In the genomic region with DNA sequence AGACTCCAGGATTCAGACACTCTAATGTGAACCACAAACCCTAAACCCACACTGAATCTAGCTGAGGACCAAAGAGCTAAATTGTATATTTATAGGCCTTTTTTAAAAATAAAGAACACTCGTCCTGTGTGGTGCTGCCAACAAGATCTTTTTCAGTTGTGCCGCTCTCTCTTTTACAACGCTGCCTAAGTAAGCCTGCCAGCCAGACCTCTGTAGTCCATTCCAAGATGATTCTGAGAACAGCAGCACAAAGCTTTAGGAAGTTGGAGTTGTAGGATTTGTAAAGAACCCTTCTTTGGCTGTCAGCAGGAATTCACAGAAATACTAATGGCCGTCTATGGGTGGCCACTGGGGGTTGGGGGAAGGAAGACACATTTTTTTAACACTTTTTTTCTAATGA, we compare ENCODE assay signal across 18 mouse cellular contexts.
DNase-seq lines count a peak whose midpoint lies in the region; ATAC-seq and TF ChIP-seq lines count a peak whose summit lies in the region.
"Had no signal": no experiment of that assay in that cellular context is flagged by ENCODE, and none has a peak within 500 bp of the region (broad histone marks: within the 10 kb centered on the region; RNA-seq: fewer than 3 reads in every experiment).

No protein-coding gene starts in this region.

- H3K27me3 ChIP-seq in forebrain, postnatal 0 days (ENCODE audit: insufficient read depth, low read length) = no peaks in the 10 kb centered on the region
- no peaks in the 10 kb centered on the region for H3K27me3 ChIP-seq in forebrain, embryonic 11.5 days (ENCODE audit: control insufficient read depth, insufficient read depth, low read length)
- H3K27me3 ChIP-seq in kidney, adult 2 months (replicated peaks; ENCODE audit: control insufficient read depth, insufficient read depth, low read length) = no peaks in the 10 kb centered on the region
- H3K27me3 ChIP-seq in kidney, embryonic 16.5 days (ENCODE audit: insufficient read depth, low read length) = no peaks in the 10 kb centered on the region
- H3K27me3 ChIP-seq: embryonic facial prominence, embryonic 12.5 days; heart, embryonic 12.5 days had no signal

- H3K36me3 ChIP-seq in forebrain, postnatal 0 days (ENCODE audit: insufficient read depth) = no peaks in the 10 kb centered on the region
- no peaks in the 10 kb centered on the region for H3K36me3 ChIP-seq in forebrain, embryonic 11.5 days (ENCODE audit: control insufficient read depth, insufficient read depth, low read length)
- no peaks in the 10 kb centered on the region for H3K36me3 ChIP-seq in kidney, adult 2 months (ENCODE audit: control insufficient read depth, insufficient read depth, low read length)
- no peaks in the 10 kb centered on the region for H3K36me3 ChIP-seq in kidney, embryonic 16.5 days (ENCODE audit: insufficient read depth, low read length)
- H3K36me3 ChIP-seq: embryonic facial prominence, embryonic 12.5 days; heart, embryonic 12.5 days had no signal

- no peak for TF ChIP-seq POLR2A in kidney, adult 2 months (IDR thresholded peaks at IDR 0.05; ENCODE audit: low read depth, low read length)

- DNase-seq in forebrain, postnatal 0 days = peak; percentile 22
- DNase-seq in forebrain, embryonic 11.5 days (ENCODE audit: low spot score) = no peak
- no peak for DNase-seq in kidney, adult 2 months
- DNase-seq in right cerebral cortex, postnatal 10 days (ENCODE audit: low spot score in 2 of 2) = peak; percentile 50 to 62
- no peak for DNase-seq in right cerebral cortex, postnatal 25 days
- DNase-seq in gastrocnemius, postnatal 14 days = no peak
- DNase-seq: adrenal gland, adult 2 months; adrenal gland, postnatal 25 days; cerebellum, adult 8-10 months; cerebellum, postnatal 14 days; gastrocnemius, postnatal 10 days; heart, adult 2 months; heart, postnatal 36 days; kidney, adult 11 months had no signal

- intact Hi-C loops in gastrocnemius, postnatal 14 days (cut with DNase I; ENCODE audit: low total_unique reads) = loop anchor here (10.0 kb wide), 2 partner anchors 178 to 378 kb away; no protein-coding TSS in a partner anchor

- H3K4me2 ChIP-seq in forebrain, postnatal 0 days (ENCODE audit: low read depth) = no peak overlapping the region
- H3K4me2 ChIP-seq in forebrain, embryonic 11.5 days (ENCODE audit: low read depth, low read length, severe bottlenecking) = no peak overlapping the region
- H3K4me2 ChIP-seq in kidney, embryonic 16.5 days (replicated peaks; ENCODE audit: low read depth, low read length) = no peak overlapping the region
- H3K4me2 ChIP-seq: embryonic facial prominence, embryonic 12.5 days; heart, embryonic 12.5 days had no signal

- H3K4me3 ChIP-seq in forebrain, postnatal 0 days (ENCODE audit: low read depth, low read length) = no peak overlapping the region
- H3K4me3 ChIP-seq in forebrain, embryonic 11.5 days (ENCODE audit: low read depth, low read length) = no peak overlapping the region
- no peak overlapping the region for H3K4me3 ChIP-seq in kidney, adult 2 months (ENCODE audit: insufficient read depth, low read depth, low read length)
- H3K4me3 ChIP-seq in kidney, embryonic 16.5 days (ENCODE audit: low read length) = no peak overlapping the region
- H3K4me3 ChIP-seq: embryonic facial prominence, embryonic 12.5 days; heart, adult 2 months; heart, embryonic 12.5 days had no signal

- no peak for TF ChIP-seq CTCF in forebrain, postnatal 0 days (IDR thresholded peaks at IDR 0.05; ENCODE audit: low read depth)
- no peak for TF ChIP-seq CTCF in kidney, adult 2 months (conservative IDR thresholded peaks at IDR 0.05; ENCODE audit: insufficient read depth, insufficient read length, low read depth, low read length)

- no peaks in the 10 kb centered on the region for H3K9me3 ChIP-seq in forebrain, postnatal 0 days (ENCODE audit: low read length)
- H3K9me3 ChIP-seq in forebrain, embryonic 11.5 days (ENCODE audit: control insufficient read depth, low read length) = no peaks in the 10 kb centered on the region
- no peaks in the 10 kb centered on the region for H3K9me3 ChIP-seq in kidney, embryonic 16.5 days (ENCODE audit: low read length)
- H3K9me3 ChIP-seq: embryonic facial prominence, embryonic 12.5 days; heart, embryonic 12.5 days had no signal

- H3K9ac ChIP-seq in forebrain, postnatal 0 days = no peak overlapping the region
- no peak overlapping the region for H3K9ac ChIP-seq in forebrain, embryonic 11.5 days (ENCODE audit: low read length)
- H3K9ac ChIP-seq in kidney, embryonic 16.5 days (replicated peaks; ENCODE audit: low read length) = no peak overlapping the region
- H3K9ac ChIP-seq: embryonic facial prominence, embryonic 12.5 days; heart, embryonic 12.5 days had no signal

- H3K4me1 ChIP-seq in forebrain, postnatal 0 days (ENCODE audit: insufficient read depth) = no peaks in the 10 kb centered on the region
- no peaks in the 10 kb centered on the region for H3K4me1 ChIP-seq in forebrain, embryonic 11.5 days (replicated peaks; ENCODE audit: control insufficient read depth, insufficient read depth, low read length)
- H3K4me1 ChIP-seq in kidney, adult 2 months (ENCODE audit: control insufficient read depth, insufficient read depth, low read length) = peaks cover 3% of the 10 kb centered on the region; the same call in 1 of the 2 replicates
- no peaks in the 10 kb centered on the region for H3K4me1 ChIP-seq in kidney, embryonic 16.5 days (ENCODE audit: insufficient read depth, low read length)
- H3K4me1 ChIP-seq: embryonic facial prominence, embryonic 12.5 days; heart, embryonic 12.5 days had no signal

- peak; percentile 61 for ATAC-seq in forebrain, postnatal 0 days
- ATAC-seq in forebrain, embryonic 11.5 days (replicated peaks; ENCODE audit: low FRiP score) = no peak
- ATAC-seq in kidney, embryonic 16.5 days (ENCODE audit: low FRiP score, low TSS enrichment) = no peak
- ATAC-seq: hindbrain, postnatal 0 days had no signal

- H3K27ac ChIP-seq in forebrain, postnatal 0 days (ENCODE audit: low read depth, low read length) = no peak overlapping the region
- no peak overlapping the region for H3K27ac ChIP-seq in forebrain, embryonic 11.5 days (ENCODE audit: low read depth, low read length)
- H3K27ac ChIP-seq in kidney, adult 2 months (ENCODE audit: insufficient read depth, low read depth, low read length) = peak overlapping the region; percentile 17; the same call in 1 of the 2 replicates
- H3K27ac ChIP-seq in kidney, embryonic 16.5 days (ENCODE audit: low read length) = no peak overlapping the region
- H3K27ac ChIP-seq: embryonic facial prominence, embryonic 12.5 days; heart, adult 2 months; hindbrain, postnatal 0 days had no signal

- WGBS in forebrain, postnatal 0 days = 27% methylated on average over 4 of the region's 4 CpGs
- WGBS in forebrain, embryonic 11.5 days = 65% methylated on average over 4 of the region's 4 CpGs
- WGBS in kidney, adult 2 months = 75% methylated on average over 4 of the region's 4 CpGs
- 75% methylated on average over 4 of the region's 4 CpGs for WGBS in kidney, embryonic 16.5 days

Comparison
In these comparisons a context has a peak if more than half of its experiments do, and no peak if none do; other contexts are left out.
1. DNase-seq: peak in forebrain, postnatal 0 days (single experiment) and right cerebral cortex, postnatal 10 days (2 of 2); none in forebrain, embryonic 11.5 days (single experiment), kidney, adult 2 months (single experiment), right cerebral cortex, postnatal 25 days (single experiment) and gastrocnemius, postnatal 14 days (single experiment).